Mouse (Mus musculus) colon, adult 2 months (tissue): Measurements from ENCODE around the gene Zfp141. TPM values are rescaled to one million over a fixed set of nuclear protein-coding genes. Genes with fewer than 3 reads are reported as not detected.

ENCODE experiments used
- polyA plus RNA-seq: library from polyadenylated mRNA; depleted of rRNA; stranded (reverse); fragments of >200 nt; gene quantifications from 2 replicates; pipeline ENCODE4 v1.2.3, GENCODE M21; 2012; rRNA removed

Gene Zfp141
- polyA plus RNA-seq = 2.4 and 2.5 TPM in 2 replicates

DNA sequence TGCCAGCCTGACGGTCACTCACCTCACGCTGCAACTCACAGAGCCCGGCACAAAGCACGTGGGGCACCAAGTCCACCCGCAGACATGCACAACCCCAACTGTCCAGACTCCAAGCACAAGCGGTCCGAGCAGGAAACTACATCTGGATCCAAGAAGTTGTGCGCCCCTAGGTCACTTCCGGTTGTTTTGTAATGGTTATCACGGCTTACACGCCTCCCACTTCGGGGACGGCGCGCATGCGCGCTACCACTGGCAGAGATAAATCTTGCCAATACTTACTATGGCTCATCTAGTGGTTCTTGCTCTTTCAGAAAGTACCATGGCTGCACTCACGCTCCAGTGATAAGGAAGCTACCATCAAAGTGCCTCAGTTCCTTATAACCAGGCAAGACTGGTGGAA lies at the start of gene Zfp141:
Gene Zfp141, minus strand, starts transcription at position 153 of the 400 bp plus-strand sequence.

DNA sequence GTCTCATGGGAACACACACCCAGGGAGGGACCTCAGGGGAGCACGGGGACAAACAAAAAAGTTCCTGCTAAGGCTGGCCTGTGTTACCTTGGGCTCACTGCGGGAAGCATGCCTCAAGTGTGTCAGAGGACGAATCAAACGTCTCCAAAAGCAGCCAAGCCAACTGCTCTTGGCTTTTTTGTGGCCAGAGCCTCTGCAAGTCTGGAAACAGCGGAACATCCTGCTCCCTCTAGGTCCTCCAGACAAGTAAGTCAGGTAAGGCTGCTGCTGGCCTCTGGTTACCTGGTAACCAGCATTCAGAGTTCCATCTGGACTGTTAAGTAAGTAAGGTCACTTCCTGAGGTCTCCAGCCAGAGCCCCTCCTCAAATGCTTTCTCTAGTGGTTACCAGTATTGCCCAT lies 57.7 kb downstream of the Zfp141 start, which contains the start of gene 4933421I07Rik:
Gene 4933421I07Rik, minus strand, starts transcription at position 271 of the 400 bp plus-strand sequence.

Other genes with a start within 250 kb of the Zfp141 start
- not detected in 2 replicates for gene Vmn2r61, start 245.7 kb downstream of the Zfp141 start, polyA plus RNA-seq
- not detected in 2 replicates for gene 4933421I07Rik, start 57.6 kb downstream of the Zfp141 start, polyA plus RNA-seq
- gene Gm21028, start 72.8 kb upstream of the Zfp141 start, polyA plus RNA-seq = not detected in 2 replicates
- 0.10 TPM in 1 of 2 replicates, not detected in the other for gene Zfp977, start 86.8 kb upstream of the Zfp141 start, polyA plus RNA-seq
- 0.13 and 0.25 TPM in 2 replicates for gene Zfp976, start 136.8 kb upstream of the Zfp141 start, polyA plus RNA-seq
- 0.27 and 0.35 TPM in 2 replicates for gene Zfp975, start 187.0 kb upstream of the Zfp141 start, polyA plus RNA-seq
- not detected in 2 replicates for gene Gm17067, start 221.3 kb upstream of the Zfp141 start, polyA plus RNA-seq